Mouse (Mus musculus) hindbrain, postnatal 0 days (tissue): ENCODE data around the gene Cops4. TPM values are rescaled to one million over a fixed set of nuclear protein-coding genes. Genes with fewer than 3 reads are reported as not detected.

Experiments
- ATAC-seq: fragments of 200-750 bp; cut with Nextera tagmentation; 2 replicates; pipeline ENCODE4 v1.8.0; 2017; ENCODE audit warnings: mild to moderate bottlenecking, moderate TSS enrichment, moderate library complexity
- DNase-seq: peaks from one replicate; pipeline ENCODE4 v3.0.0-alpha.2; 2015; ENCODE audit warnings: low spot score
- H3K27ac ChIP-seq: fragments of 300-500 bp; sonication (generic); 2 replicates; pipeline ENCODE4 v1.5.1; 2014; ENCODE audit warnings: mild to moderate bottlenecking
- H3K27me3 ChIP-seq: fragments of 300-500 bp; sonication (generic); 2 replicates; pipeline ENCODE4 v1.6.1; 2014; ENCODE audit warnings: low read length, mixed read lengths; ENCODE audit not compliant: insufficient read depth
- H3K36me3 ChIP-seq: fragments of 300-500 bp; sonication (generic); 2 replicates; pipeline ENCODE4 v1.6.1; 2014; ENCODE audit warnings: low read length, mixed read lengths; ENCODE audit not compliant: insufficient read depth
- H3K4me1 ChIP-seq: fragments of 300-500 bp; sonication (generic); 2 replicates; pipeline ENCODE4 v1.6.1; 2014; ENCODE audit warnings: antibody characterized with exemption, low read length, mixed read lengths; ENCODE audit not compliant: insufficient read depth
- H3K4me2 ChIP-seq: fragments of 300-500 bp; sonication (generic); 2 replicates; pipeline ENCODE4 v1.6.1; 2014; ENCODE audit warnings: low read depth, mild to moderate bottlenecking, low read length, moderate library complexity, mixed read lengths
- H3K4me3 ChIP-seq: fragments of 300-500 bp; sonication (generic); 2 replicates; pipeline ENCODE4 v1.5.1; 2014; ENCODE audit warnings: low read length
- H3K9ac ChIP-seq: fragments of 300-500 bp; sonication (generic); replicated peaks from 2 replicates; pipeline ENCODE4 v1.6.1; 2014; ENCODE audit warnings: mild to moderate bottlenecking, low read length, moderate library complexity, mixed read lengths
- H3K9me3 ChIP-seq: fragments of 300-500 bp; sonication (generic); 2 replicates; pipeline ENCODE4 v1.6.1; 2016; ENCODE audit warnings: low read length, mixed read lengths
- CTCF ChIP-seq: IDR thresholded peaks from 2 replicates; pipeline ENCODE4 v1.5.1; 2016; ENCODE audit warnings: antibody characterized with exemption, control low read depth, low read depth
- WGBS: fragments of 180-500 bp; shearing (Covaris S2); extraction: QIAGEN DNeasy Blood & Tissue Kit; methylation state at CpG from one replicate; pipeline ENCODE4 v1.1.7; 2014; 5-methylcytosine and 5-hydroxymethylcytosine counted together
- microRNA-seq, 2 experiments: library from miRNA; unstranded; fragments of <30 nt; microRNA quantifications; one replicate each; pipeline ENCODE4; 2016
- polyA plus RNA-seq: library from polyadenylated mRNA; unstranded; fragments of >200 nt; fragmentation: Nextera tagmentation; extraction: Ambion mirVana; gene quantifications from 2 replicates; pipeline ENCODE4 v1.2.1, GENCODE M21; 2015
- total RNA-seq: library from RNA; depleted of rRNA; stranded (reverse); fragments of >200 nt; gene quantifications from 2 replicates; pipeline ENCODE4 v1.2.3, GENCODE M21; 2014; rRNA removed

Gene Cops4
- total and polyA plus RNA-seq, 2 experiments from 2014 or later, result 97.5 to 169 TPM

GRCm38 (mm10) chr5:100595999-100596398 lies 77.9 kb downstream of the Cops4 start:
- H3K4me3 ChIP-seq, result no peak overlapping the region
- H3K36me3 ChIP-seq, result no peaks in the 10 kb centered on the region
- no peak overlapping the region for H3K27ac ChIP-seq
- peaks cover 10% of the 10 kb centered on the region; the same call in 1 of the 2 replicates for H3K9me3 ChIP-seq
- DNase-seq (no peak), ATAC-seq (no peak)
- H3K4me1 ChIP-seq, result no peaks in the 10 kb centered on the region
- WGBS, result 88% methylated on average over 6 of the region's 6 CpGs
- TF ChIP-seq CTCF, result no peak
- H3K9ac ChIP-seq, result no peak overlapping the region
- H3K27me3 ChIP-seq, result no peaks in the 10 kb centered on the region
- H3K4me2 ChIP-seq, result no peak overlapping the region

Small RNAs within 50 kb of the gene (microRNA-seq; reads per million reads assigned to microRNA genes)
- 0 to 0.36 reads per million in 2 experiments for gene Gm23222

Other genes starting within 250 kb of the Cops4 start
- 165 and 209 TPM in 2 replicates for gene Sec31a, start 102.1 kb upstream of the Cops4 start, total RNA-seq
- 69.3 and 73.8 TPM in 2 replicates for gene Sec31a, start 102.1 kb upstream of the Cops4 start, polyA plus RNA-seq
- gene Lin54, start 17.7 kb upstream of the Cops4 start, total RNA-seq, result 13.9 and 19.3 TPM in 2 replicates
- 6.7 and 8.3 TPM in 2 replicates for gene Lin54, start 17.7 kb upstream of the Cops4 start, polyA plus RNA-seq
- 1.3 and 3.9 TPM in 2 replicates for gene Plac8, start 53.9 kb downstream of the Cops4 start, total RNA-seq
- gene Plac8, start 53.9 kb downstream of the Cops4 start, polyA plus RNA-seq, result 2.8 and 3.4 TPM in 2 replicates
- gene Coq2, start 156.8 kb downstream of the Cops4 start, total RNA-seq, result 79.9 and 97.5 TPM in 2 replicates
- 61.6 and 65.2 TPM in 2 replicates for gene Coq2, start 156.8 kb downstream of the Cops4 start, polyA plus RNA-seq
- 1.3 and 1.7 TPM in 2 replicates for gene Hpse, start 201.4 kb downstream of the Cops4 start, total RNA-seq
- 0.79 and 0.91 TPM in 2 replicates for gene Hpse, start 201.4 kb downstream of the Cops4 start, polyA plus RNA-seq